Mouse (Mus musculus) limb, embryonic 12.5 days (tissue): ENCODE measurements at regions not wholly inside any gene's neighbourhood (a gene's known extent, or its start where the extent isn't known, plus 50 kb on each side); places are given as distances from the start of the nearest gene placed in this dataset.

Experiments
- ATAC-seq: fragments of 200-750 bp; cut with Nextera tagmentation; 2 replicates; pipeline ENCODE4 v1.8.0; 2017; ENCODE audit warnings: low read depth, moderate TSS enrichment; ENCODE audit not compliant: insufficient number of reproducible peaks, insufficient read depth, low FRiP score, low TSS enrichment
- H3K27ac ChIP-seq: fragments of 300-500 bp; sonication (generic); 2 replicates; pipeline ENCODE4 v1.5.1; 2016; ENCODE audit warnings: mild to moderate bottlenecking, moderate library complexity
- H3K27me3 ChIP-seq: fragments of 300-500 bp; sonication (generic); 2 replicates; pipeline ENCODE4 v1.6.1; 2016; ENCODE audit warnings: mild to moderate bottlenecking, moderate library complexity
- H3K36me3 ChIP-seq: fragments of 300-500 bp; sonication (generic); 2 replicates; pipeline ENCODE4 v1.6.1; 2016; ENCODE audit warnings: mild to moderate bottlenecking, moderate library complexity
- H3K4me1 ChIP-seq: fragments of 300-500 bp; sonication (generic); replicated peaks from 2 replicates; pipeline ENCODE4 v1.6.1; 2016
- H3K4me2 ChIP-seq: fragments of 300-500 bp; sonication (generic); 2 replicates; pipeline ENCODE4 v1.6.1; 2016; ENCODE audit warnings: mild to moderate bottlenecking, moderate library complexity
- H3K4me3 ChIP-seq: fragments of 300-500 bp; sonication (generic); replicated peaks from 2 replicates; pipeline ENCODE4 v1.5.1; 2016; ENCODE audit warnings: mild to moderate bottlenecking
- H3K9ac ChIP-seq: fragments of 300-500 bp; sonication (generic); replicated peaks from 2 replicates; pipeline ENCODE4 v1.6.1; 2016; ENCODE audit warnings: mild to moderate bottlenecking, moderate library complexity
- H3K9me3 ChIP-seq: fragments of 300-500 bp; sonication (generic); 2 replicates; pipeline ENCODE4 v1.6.1; 2016; ENCODE audit warnings: mild to moderate bottlenecking, moderate library complexity
- WGBS: fragments of 180-500 bp; shearing (Covaris S2); methylation state at CpG from one replicate; pipeline ENCODE4 v1.1.7; 2016; 5-methylcytosine and 5-hydroxymethylcytosine counted together

- H3K4me3 ChIP-seq = no peak overlapping the region
- H3K9ac ChIP-seq = no peak overlapping the region
- no peaks in the 10 kb centered on the region for H3K9me3 ChIP-seq
- H3K27me3 ChIP-seq = no peaks in the 10 kb centered on the region
- no peaks in the 10 kb centered on the region for H3K36me3 ChIP-seq
- 87% methylated on average over 3 of the region's 3 CpGs for whole genome bisulfite sequencing
- no peak for ATAC-seq
- H3K4me1 ChIP-seq = no peaks in the 10 kb centered on the region
- no peak overlapping the region for H3K4me2 ChIP-seq
- H3K27ac ChIP-seq = no peak overlapping the region
These were observed 109.3 kb upstream of the Sgcd start for GRCm38 (mm10) chr11:48098063-48098462.

GRCm38 (mm10) chr11:48097455-48097854, 108.7 kb upstream of the Sgcd start:
- 91% methylated on average over 6 of the region's 6 CpGs for WGBS
- Histone ChIP-seq H3K27ac (no peak overlapping the region), H3K36me3 (no peaks in the 10 kb centered on the region), H3K27me3 (no peaks in the 10 kb centered on the region), H3K4me2 (no peak overlapping the region), H3K9ac (no peak overlapping the region), H3K9me3 (no peaks in the 10 kb centered on the region), H3K4me3 (no peak overlapping the region), H3K4me1 (no peaks in the 10 kb centered on the region)
- no peak for ATAC-seq

GRCm38 (mm10) chr11:48067072-48067471, 78.3 kb upstream of the Sgcd start:
- H3K27ac ChIP-seq = no peak overlapping the region
- no peaks in the 10 kb centered on the region for H3K27me3 ChIP-seq
- no peaks in the 10 kb centered on the region for H3K36me3 ChIP-seq
- H3K4me1 ChIP-seq = no peaks in the 10 kb centered on the region
- 87% methylated on average over 3 of the region's 3 CpGs for WGBS
- no peak overlapping the region for H3K4me2 ChIP-seq
- no peak for ATAC-seq
- H3K9ac ChIP-seq = no peak overlapping the region
- H3K4me3 ChIP-seq = no peak overlapping the region
- no peaks in the 10 kb centered on the region for H3K9me3 ChIP-seq

GRCm38 (mm10) chr11:48063719-48064118, 75.0 kb upstream of the Sgcd start:
- no peak for ATAC-seq

GRCm38 (mm10) chr11:48061501-48061900, 72.7 kb upstream of the Sgcd start:
- no peak for ATAC-seq

More at GRCm38 (mm10) chr11:48063719-48064118, 75.0 kb upstream of the Sgcd start:
- H3K4me1 ChIP-seq = no peaks in the 10 kb centered on the region
- no peak overlapping the region for H3K4me2 ChIP-seq
- no peaks in the 10 kb centered on the region for H3K27me3 ChIP-seq
- H3K4me3 ChIP-seq = no peak overlapping the region
- no peak overlapping the region for H3K27ac ChIP-seq
- no peak overlapping the region for H3K9ac ChIP-seq
- no peaks in the 10 kb centered on the region for H3K9me3 ChIP-seq
- 85% methylated on average over 9 of the region's 9 CpGs for WGBS
- no peaks in the 10 kb centered on the region for H3K36me3 ChIP-seq

GRCm38 (mm10) chr11:48051156-48051866, 62.5 kb upstream of the Sgcd start:
- Histone ChIP-seq H3K4me1 (no peaks in the 10 kb centered on the region), H3K27ac (no peak overlapping the region), H3K27me3 (no peaks in the 10 kb centered on the region), H3K9ac (no peak overlapping the region), H3K4me2 (no peak overlapping the region), H3K36me3 (no peaks in the 10 kb centered on the region), H3K9me3 (no peaks in the 10 kb centered on the region), H3K4me3 (no peak overlapping the region)
- ATAC-seq = no peak
- 63% methylated on average over 3 of the region's 3 CpGs for WGBS

More at GRCm38 (mm10) chr11:48061501-48061900, 72.7 kb upstream of the Sgcd start:
- Histone ChIP-seq H3K4me3 (no peak overlapping the region), H3K27me3 (no peaks in the 10 kb centered on the region), H3K9me3 (no peaks in the 10 kb centered on the region), H3K4me2 (no peak overlapping the region), H3K36me3 (no peaks in the 10 kb centered on the region), H3K27ac (no peak overlapping the region), H3K4me1 (no peaks in the 10 kb centered on the region), H3K9ac (no peak overlapping the region)

GRCm38 (mm10) chr11:48048311-48048710, 59.5 kb upstream of the Sgcd start:
- no peak for ATAC-seq
- H3K9me3 ChIP-seq = no peaks in the 10 kb centered on the region
- no peaks in the 10 kb centered on the region for H3K4me1 ChIP-seq
- no peak overlapping the region for H3K9ac ChIP-seq
- no peaks in the 10 kb centered on the region for H3K27me3 ChIP-seq
- H3K4me3 ChIP-seq = no peak overlapping the region
- H3K4me2 ChIP-seq = no peak overlapping the region
- whole genome bisulfite sequencing = 88% methylated on average over 1 of the region's 1 CpGs
- H3K27ac ChIP-seq = no peak overlapping the region
- no peaks in the 10 kb centered on the region for H3K36me3 ChIP-seq
